In genomic region chr5:66532827-66533226, GRCm38 (mm10) we compare ENCODE assay signal across 12 mouse cellular contexts.
A peak's percentile ranks its signal among the peaks of the same experiment; 100 is the strongest.
DNase-seq lines count a peak whose midpoint lies in the region.
"Had no signal": no experiment of that assay in that cellular context is flagged by ENCODE, and none has a peak within 500 bp of the region (broad histone marks: within the 10 kb centered on the region; RNA-seq: fewer than 3 reads in every experiment).

No protein-coding gene starts in this region.

- DNase-seq in heart, adult 11 months = peak; percentile 89
- DNase-seq in heart, adult 8-10 months (ENCODE audit: low spot score) = no peak
- DNase-seq in Muller cell, postnatal 12 days (ENCODE audit: inconsistent ontology term) = peak; percentile 44
- peak; percentile 50 for DNase-seq in cerebellum, adult 11 months
- no peak for DNase-seq in limb, embryonic 10.5 days (ENCODE audit: low spot score)
- no peak for DNase-seq in spleen, adult 12 weeks (ENCODE audit: low spot score)
- no peak for DNase-seq in frontal cortex, adult 2 months (ENCODE audit: extremely low spot score in 1 of 2, low spot score in 1 of 2)
- no peak for DNase-seq in layer of hippocampus, adult 8-10 months (ENCODE audit: low spot score in 2 of 2)
- DNase-seq: kidney, postnatal 4 days; right cerebral cortex, postnatal 4 days; thymus, postnatal 36 days had no signal

- H3K27me3 ChIP-seq in limb, embryonic 10.5 days (ENCODE audit: low read depth, poor library complexity, severe bottlenecking) = no peaks in the 10 kb centered on the region
- H3K27me3 ChIP-seq: liver, embryonic 15.5 days had no signal

- H3K9me3 ChIP-seq in limb, embryonic 10.5 days (replicated peaks) = no peaks in the 10 kb centered on the region
- H3K9me3 ChIP-seq: liver, embryonic 15.5 days had no signal

- H3K27ac ChIP-seq in limb, embryonic 10.5 days = peak overlapping the region; percentile 6; the same call in 1 of the 2 replicates
- H3K27ac ChIP-seq: liver, embryonic 15.5 days had no signal

- peaks cover 89% of the 10 kb centered on the region for H3K4me1 ChIP-seq in limb, embryonic 10.5 days

- no peak overlapping the region for H3K4me3 ChIP-seq in limb, embryonic 10.5 days
- H3K4me3 ChIP-seq: liver, embryonic 15.5 days had no signal

- WGBS in limb, embryonic 10.5 days = 89% methylated on average over 6 of the region's 6 CpGs

- H3K36me3 ChIP-seq in limb, embryonic 10.5 days = no peaks in the 10 kb centered on the region
- H3K36me3 ChIP-seq: liver, embryonic 15.5 days had no signal

Comparison
In these comparisons a context has a peak if more than half of its experiments do, and no peak if none do; other contexts are left out.
1. DNase-seq: peak in heart, adult 11 months (single experiment), Muller cell, postnatal 12 days (single experiment) and cerebellum, adult 11 months (single experiment); none in heart, adult 8-10 months (single experiment), limb, embryonic 10.5 days (single experiment), spleen, adult 12 weeks (single experiment), frontal cortex, adult 2 months (0 of 2) and layer of hippocampus, adult 8-10 months (0 of 2).